Mouse (Mus musculus) liver, adult 2 months (tissue): ENCODE measurements around the gene Slc4a3. TPM values are rescaled to one million over a fixed set of nuclear protein-coding genes. Genes with fewer than 3 reads are reported as not detected.

Experiments used
- DNase-seq: peaks from one replicate; pipeline ENCODE4 v3.0.0-alpha.2; 2011; ENCODE audit warnings: low read depth, low spot score; ENCODE audit errors: extremely low read depth
- H3K27ac ChIP-seq: fragments of 200-500 bp; replicated peaks from 2 replicates; pipeline ENCODE4 v1.5.1; 2012; ENCODE audit warnings: low read depth, mild to moderate bottlenecking, control low read depth, inconsistent platforms, low read length; ENCODE audit not compliant: insufficient read depth
- H3K27me3 ChIP-seq: fragments of 200-500 bp; 2 replicates; pipeline ENCODE4 v1.6.1; 2012; ENCODE audit warnings: mild to moderate bottlenecking, moderate library complexity, low read length, inconsistent platforms; ENCODE audit not compliant: control insufficient read depth, insufficient read depth
- H3K36me3 ChIP-seq: fragments of 200-500 bp; 2 replicates; pipeline ENCODE4 v1.6.1; 2012; ENCODE audit warnings: low read length, inconsistent platforms; ENCODE audit not compliant: control insufficient read depth, insufficient read depth
- H3K4me1 ChIP-seq: fragments of 200-500 bp; 2 replicates; pipeline ENCODE4 v1.6.1; 2011; ENCODE audit warnings: low read length; ENCODE audit not compliant: control insufficient read depth, insufficient read depth
- H3K4me3 ChIP-seq: fragments of 200-500 bp; 2 replicates; pipeline ENCODE4 v1.5.1; 2011; ENCODE audit warnings: low read depth, mild to moderate bottlenecking, control low read depth, low read length, moderate library complexity; ENCODE audit not compliant: insufficient read depth
- H3K79me2 ChIP-seq: fragments of 200-500 bp; 2 replicates; pipeline ENCODE4 v1.6.1; 2012; ENCODE audit warnings: inconsistent platforms, mild to moderate bottlenecking, low read length, moderate library complexity; ENCODE audit not compliant: control insufficient read depth, insufficient read depth
- H3K9ac ChIP-seq: fragments of 200-500 bp; 2 replicates; pipeline ENCODE4 v1.6.1; 2012; ENCODE audit warnings: low read depth, mild to moderate bottlenecking, control low read depth, inconsistent platforms, low read length
- CTCF ChIP-seq: fragments of 200-500 bp; IDR thresholded peaks from 2 replicates; pipeline ENCODE4 v1.5.1; 2011; ENCODE audit warnings: low read depth, low read length, control low read depth
- POLR2A ChIP-seq: fragments of 200-500 bp; IDR thresholded peaks from 2 replicates; pipeline ENCODE4 v1.6.1; 2011; ENCODE audit warnings: low read length, control low read depth; ENCODE audit not compliant: insufficient read depth; ENCODE audit errors: extremely low read depth
- WGBS: fragments of 180-500 bp; shearing (Covaris S2); methylation state at CpG from one replicate; pipeline ENCODE4 v1.1.7; 2018; 5-methylcytosine and 5-hydroxymethylcytosine counted together
- polyA plus RNA-seq: library from polyadenylated mRNA; depleted of rRNA; stranded (reverse); fragments of >200 nt; gene quantifications from 2 replicates; pipeline ENCODE4 v1.2.3, GENCODE M21; 2012
- total RNA-seq: library from RNA; depleted of rRNA; stranded (reverse); fragments of >200 nt; gene quantifications from 2 replicates; pipeline ENCODE4 v1.2.3, GENCODE M21; 2014

The Slc4a3 gene
- total and polyA plus RNA-seq, 2 experiments: 0.37 to 0.76 TPM

DNA sequence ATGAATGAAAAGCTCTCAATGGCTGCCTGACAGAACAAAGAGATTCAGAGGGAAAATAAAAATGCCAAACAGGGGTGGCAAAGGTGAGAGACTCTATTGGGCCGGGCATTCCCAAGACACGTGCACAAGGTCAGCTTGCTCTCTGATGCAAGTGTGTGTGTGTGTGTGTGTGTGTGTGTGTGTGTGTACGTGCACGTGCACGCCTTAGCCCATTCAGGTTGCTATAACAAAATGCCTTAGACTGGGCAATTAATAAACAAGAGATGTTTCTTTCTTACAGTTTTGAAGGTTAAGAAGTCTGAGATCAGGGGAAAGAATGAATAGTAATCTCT is 36.5 kb downstream of the Slc4a3 start:
- Histone ChIP-seq H3K79me2 (no peaks in the 10 kb centered on the region), H3K36me3 (no peaks in the 10 kb centered on the region), H3K4me3 (no peak overlapping the region), H3K27ac (no peak overlapping the region), H3K27me3 (0 out of 2 replicates have a peak, but pooled peaks cover 10% of the 10 kb centered on the region), H3K9ac (no peak overlapping the region), H3K4me1 (no peaks in the 10 kb centered on the region)
- TF ChIP-seq POLR2A (no peak), CTCF (no peak)
- 83% methylated on average over 5 of the region's 5 CpGs for WGBS
- DNase-seq: no peak

GRCm38 (mm10) chr1:75583034-75583433 is 37.0 kb downstream of the Slc4a3 start:
- no peaks in the 10 kb centered on the region for H3K36me3 ChIP-seq
- no peak overlapping the region for H3K27ac ChIP-seq
- H3K4me3 ChIP-seq: no peak overlapping the region
- 78% methylated on average over 10 of the region's 10 CpGs for WGBS
- no peak for DNase-seq
- no peak overlapping the region for H3K9ac ChIP-seq
- H3K4me1 ChIP-seq: no peaks in the 10 kb centered on the region
- TF ChIP-seq CTCF (no peak), POLR2A (no peak)
- 0 out of 2 replicates have a peak, but pooled peaks cover 10% of the 10 kb centered on the region for H3K27me3 ChIP-seq
- H3K79me2 ChIP-seq: no peaks in the 10 kb centered on the region

GRCm38 (mm10) chr1:75586791-75587190 is 40.7 kb downstream of the Slc4a3 start:
- Histone ChIP-seq H3K27me3 (peaks cover 10% of the 10 kb centered on the region; the same call in 1 of the 2 replicates), H3K36me3 (no peaks in the 10 kb centered on the region), H3K27ac (no peak overlapping the region), H3K9ac (no peak overlapping the region), H3K79me2 (no peaks in the 10 kb centered on the region), H3K4me3 (no peak overlapping the region), H3K4me1 (no peaks in the 10 kb centered on the region)
- TF ChIP-seq CTCF: no peak
- DNase-seq: no peak
- WGBS: 83% methylated on average over 3 of the region's 3 CpGs

DNA sequence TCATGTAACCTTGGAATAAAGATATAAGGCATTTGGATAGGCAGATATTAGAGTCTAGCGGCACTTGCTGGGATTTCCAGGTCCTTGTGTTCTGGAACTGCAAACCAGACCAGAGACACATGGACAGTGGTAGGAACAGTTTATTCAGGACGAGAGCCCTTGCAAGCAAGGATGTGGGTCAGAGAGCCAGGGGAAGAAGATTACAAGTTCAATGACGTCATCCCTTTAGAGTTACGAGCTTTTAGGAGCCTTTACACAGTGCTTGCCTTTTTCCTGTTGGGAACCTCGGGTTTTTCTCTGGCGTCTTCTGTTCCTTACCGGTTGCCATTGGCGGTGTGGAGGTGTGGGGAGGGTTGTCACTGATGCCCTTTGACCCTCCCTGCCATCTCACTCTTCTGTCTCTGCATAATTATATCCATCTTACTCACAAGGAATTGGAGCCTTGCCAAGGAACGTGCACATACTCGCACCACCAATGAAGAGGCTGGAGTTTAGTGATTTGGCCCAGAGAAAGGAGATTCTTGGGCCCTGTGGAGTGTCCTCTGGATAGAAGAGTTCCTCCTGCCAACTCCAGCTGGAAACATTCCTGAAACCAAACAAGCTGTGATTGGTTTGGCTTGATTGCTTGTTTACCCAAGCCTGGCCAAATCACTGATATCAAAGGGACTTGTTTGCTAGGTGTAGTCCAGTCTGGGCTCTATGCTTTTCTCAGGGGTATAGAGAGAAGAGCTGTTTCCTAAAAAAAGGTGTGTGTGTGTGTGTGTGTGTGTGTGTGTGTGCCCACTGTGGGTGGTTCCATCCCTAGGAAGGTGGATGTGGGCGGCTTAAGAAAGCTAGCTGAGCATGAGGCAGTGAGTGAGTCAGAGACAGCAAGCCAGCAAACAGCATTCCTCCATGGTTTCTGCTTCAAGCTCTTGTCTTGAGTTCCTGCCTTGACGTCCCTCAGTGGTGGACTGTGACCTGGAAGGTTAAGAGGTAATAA is 42.0 kb downstream of the Slc4a3 start:
- peaks cover 14% of the 10 kb centered on the region; the same call in 1 of the 2 replicates for H3K27me3 ChIP-seq
- H3K79me2 ChIP-seq: no peaks in the 10 kb centered on the region
- no peak overlapping the region for H3K9ac ChIP-seq
- no peaks in the 10 kb centered on the region for H3K4me1 ChIP-seq
- peak; percentile 93 for DNase-seq
- H3K36me3 ChIP-seq: no peaks in the 10 kb centered on the region
- TF ChIP-seq POLR2A (no peak), CTCF (no peak)
- WGBS: 40% methylated on average over 12 of the region's 12 CpGs
- no peak overlapping the region for H3K4me3 ChIP-seq
- no peak overlapping the region for H3K27ac ChIP-seq

DNA sequence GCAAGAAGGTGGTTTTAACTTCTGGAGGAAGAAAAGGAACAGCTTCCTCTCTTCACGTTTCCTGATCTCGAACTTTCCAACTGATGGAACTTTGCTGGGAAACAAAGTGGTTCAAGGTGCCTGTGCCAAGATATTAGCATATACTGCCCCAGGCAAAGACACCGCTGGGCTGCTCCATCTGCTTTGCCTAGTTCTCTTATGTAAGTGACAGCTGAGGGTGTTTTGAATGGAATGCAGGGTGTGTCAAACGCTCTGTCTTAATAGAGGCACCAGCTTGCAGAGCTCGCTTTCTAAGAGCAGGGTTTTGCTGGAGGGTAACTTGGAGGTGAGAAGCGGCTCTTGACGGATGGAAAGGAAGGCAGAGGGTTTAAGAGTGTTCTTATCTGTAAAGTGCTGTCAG is 42.8 kb downstream of the Slc4a3 start:
- H3K4me1 ChIP-seq: no peaks in the 10 kb centered on the region
- no peak overlapping the region for H3K27ac ChIP-seq
- WGBS: 42% methylated on average over 7 of the region's 7 CpGs
- H3K4me3 ChIP-seq: no peak overlapping the region
- no peak overlapping the region for H3K9ac ChIP-seq
- no peak for TF ChIP-seq CTCF
- TF ChIP-seq POLR2A: no peak
- H3K79me2 ChIP-seq: no peaks in the 10 kb centered on the region
- DNase-seq: no peak
- peaks cover 16% of the 10 kb centered on the region; the same call in 1 of the 2 replicates for H3K27me3 ChIP-seq
- no peaks in the 10 kb centered on the region for H3K36me3 ChIP-seq

DNA sequence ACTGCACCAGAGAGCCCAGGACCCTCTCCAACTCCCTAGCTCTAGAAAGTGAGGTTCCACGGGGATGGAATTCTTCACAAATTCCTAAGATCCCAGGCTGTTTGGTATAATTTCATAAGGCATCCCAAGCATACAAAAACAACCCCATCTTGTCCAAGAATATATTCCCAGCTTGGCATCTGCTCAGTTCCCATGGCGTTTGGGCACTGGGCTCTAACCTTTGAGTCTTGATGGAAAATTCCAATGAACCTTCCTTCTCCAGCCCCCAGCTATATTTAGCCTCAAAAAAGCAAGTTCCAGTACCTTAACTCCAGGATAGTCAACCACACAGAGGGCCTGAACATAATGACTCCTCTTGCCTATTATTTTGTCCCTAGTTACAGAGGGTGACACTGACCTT is 43.9 kb downstream of the Slc4a3 start:
- H3K4me3 ChIP-seq: no peak overlapping the region
- WGBS: 86% methylated on average over 2 of the region's 2 CpGs
- no peaks in the 10 kb centered on the region for H3K4me1 ChIP-seq
- TF ChIP-seq CTCF (no peak), POLR2A (no peak)
- no peaks in the 10 kb centered on the region for H3K79me2 ChIP-seq
- H3K27me3 ChIP-seq: peaks cover 19% of the 10 kb centered on the region; the same call in 1 of the 2 replicates
- H3K27ac ChIP-seq: no peak overlapping the region
- DNase-seq: no peak
- H3K36me3 ChIP-seq: no peaks in the 10 kb centered on the region
- no peak overlapping the region for H3K9ac ChIP-seq
